Mouse (Mus musculus): Measurements from ENCODE around the gene Snapc1. TPM values are rescaled to one million over a fixed set of nuclear protein-coding genes. Genes with fewer than 3 reads are reported as not detected.

Gene Snapc1
- polyA plus RNA-seq, 1 experiment, result 167 TPM

DNA sequence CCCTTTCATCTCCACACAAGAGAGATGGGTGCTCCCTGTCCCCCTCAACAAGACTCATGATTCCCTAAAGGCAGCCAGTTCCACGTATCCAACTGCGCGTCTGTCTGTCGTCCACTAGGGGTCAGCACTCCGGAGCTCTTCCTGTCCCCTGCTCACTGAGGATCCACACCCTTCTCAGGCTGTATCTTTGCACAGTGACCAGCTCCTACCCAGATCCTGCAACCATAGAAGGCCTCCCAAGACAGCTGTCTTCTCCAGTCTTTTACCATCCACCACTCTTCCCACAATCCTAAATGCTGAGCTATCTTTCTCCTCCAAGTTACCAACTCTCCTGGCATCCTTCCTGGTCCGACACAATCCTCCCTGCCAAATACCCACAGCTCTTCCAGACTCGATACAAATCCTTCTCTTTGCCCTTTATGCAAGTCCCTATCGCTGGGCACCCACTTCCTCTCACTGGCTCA lies 45.2 kb downstream of the Snapc1 start:
- H3K4me1 ChIP-seq (ENCODE audit: control insufficient read depth, insufficient read depth, low read length), result no peaks in the 10 kb centered on the region
- H3K4me3 ChIP-seq (ENCODE audit: insufficient read depth, low read depth, low read length), result no peak overlapping the region
- no peak overlapping the region for H3K27ac ChIP-seq (ENCODE audit: insufficient read depth, low read depth, low read length)
- TF ChIP-seq POLR2A (IDR thresholded peaks at IDR 0.05; ENCODE audit: insufficient read depth, low read depth, low read length), result no peak
- peak; percentile 66 for TF ChIP-seq CTCF (IDR thresholded peaks at IDR 0.05; ENCODE audit: insufficient read depth, low read depth, low read length)
- WGBS, result 17% methylated on average over 8 of the region's 8 CpGs

DNA sequence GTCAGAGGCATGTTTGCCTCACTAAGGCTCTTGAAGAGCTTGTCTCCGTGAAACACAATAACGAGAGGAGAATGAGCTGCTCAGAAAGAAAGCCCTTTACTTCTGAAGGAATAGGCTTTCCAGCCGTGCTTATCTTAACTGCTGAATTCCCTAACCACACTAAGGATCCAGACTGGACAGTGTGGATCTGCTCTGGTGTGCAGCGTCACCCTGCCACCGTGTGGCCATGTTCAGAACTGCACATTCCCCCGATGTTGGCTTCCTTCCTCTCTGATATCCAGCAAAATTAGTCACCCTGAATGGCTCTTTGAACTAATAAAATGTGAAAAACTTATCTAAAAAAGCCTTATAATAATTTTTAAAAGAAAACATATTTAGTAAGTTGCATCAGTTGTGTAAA lies 49.5 kb downstream of the Snapc1 start:
- Histone ChIP-seq H3K27ac (ENCODE audit: insufficient read depth, low read depth, low read length) (no peak overlapping the region), H3K4me1 (ENCODE audit: control insufficient read depth, insufficient read depth, low read length) (no peaks in the 10 kb centered on the region), H3K4me3 (ENCODE audit: insufficient read depth, low read depth, low read length) (no peak overlapping the region)
- 0% methylated on average over 6 of the region's 6 CpGs for WGBS
- TF ChIP-seq CTCF (IDR thresholded peaks at IDR 0.05; ENCODE audit: insufficient read depth, low read depth, low read length), result peak; percentile 80; the same call in 1 of the 2 replicates
- no peak for TF ChIP-seq POLR2A (IDR thresholded peaks at IDR 0.05; ENCODE audit: insufficient read depth, low read depth, low read length)

GRCm38 (mm10) chr12:74014739-74015270 lies 50.5 kb downstream of the Snapc1 start:
- no peak overlapping the region for H3K27ac ChIP-seq (ENCODE audit: insufficient read depth, low read depth, low read length)
- TF ChIP-seq CTCF (IDR thresholded peaks at IDR 0.05; ENCODE audit: insufficient read depth, low read depth, low read length) (no peak), POLR2A (IDR thresholded peaks at IDR 0.05; ENCODE audit: insufficient read depth, low read depth, low read length) (no peak)
- WGBS, result 71% methylated on average over 7 of the region's 7 CpGs

DNA sequence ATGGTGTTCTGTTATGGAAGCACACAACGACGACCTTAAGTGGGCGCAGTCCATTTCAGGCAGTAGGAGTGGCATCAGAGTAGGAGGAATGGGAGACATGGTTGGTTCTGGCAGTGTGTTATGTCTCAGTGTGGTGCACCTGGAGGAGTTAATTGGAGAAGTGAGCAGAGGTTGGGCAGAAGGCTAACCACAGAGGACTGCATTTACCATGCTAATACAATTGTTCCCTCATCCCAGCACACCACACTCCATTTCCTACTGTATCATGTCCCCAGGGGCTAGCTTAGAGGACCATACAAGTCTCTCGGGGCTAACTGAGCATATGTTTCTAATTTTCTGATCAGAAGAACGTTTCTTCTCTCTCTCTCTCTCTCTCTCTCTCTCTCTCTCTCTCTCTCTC lies 51.2 kb downstream of the Snapc1 start:
- no peak for TF ChIP-seq CTCF (IDR thresholded peaks at IDR 0.05; ENCODE audit: insufficient read depth, low read depth, low read length)
- TF ChIP-seq POLR2A (IDR thresholded peaks at IDR 0.05; ENCODE audit: insufficient read depth, low read depth, low read length), result no peak
- Histone ChIP-seq H3K27ac (ENCODE audit: insufficient read depth, low read depth, low read length) (no peak overlapping the region), H3K4me1 (ENCODE audit: control insufficient read depth, insufficient read depth, low read length) (no peaks in the 10 kb centered on the region), H3K4me3 (ENCODE audit: insufficient read depth, low read depth, low read length) (no peak overlapping the region)
- WGBS, result 82% methylated on average over 5 of the region's 5 CpGs

More at GRCm38 (mm10) chr12:74014739-74015270, 50.5 kb downstream of the Snapc1 start:
- Histone ChIP-seq H3K4me3 (ENCODE audit: insufficient read depth, low read depth, low read length) (no peak overlapping the region), H3K4me1 (ENCODE audit: control insufficient read depth, insufficient read depth, low read length) (no peaks in the 10 kb centered on the region)

DNA sequence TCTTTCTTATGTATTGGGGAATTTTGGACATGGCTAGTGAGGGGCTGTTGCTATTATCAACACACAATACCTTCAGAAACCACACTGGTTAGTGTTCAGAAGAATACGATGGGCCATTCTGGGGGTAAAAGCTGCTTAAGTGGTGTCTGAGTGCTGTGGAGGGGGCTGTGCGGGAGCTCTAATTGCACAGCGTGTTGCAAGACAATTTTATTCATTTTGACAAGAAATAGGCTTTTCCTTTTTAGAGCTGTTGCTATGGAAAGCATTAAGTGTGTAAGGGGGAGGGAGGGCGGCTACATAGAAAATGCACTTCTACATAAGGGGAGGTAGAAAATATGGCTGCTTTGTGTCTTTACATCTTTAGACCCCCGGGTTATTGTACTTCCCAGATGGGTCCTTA lies 59.0 kb downstream of the Snapc1 start:
- H3K4me3 ChIP-seq (ENCODE audit: insufficient read depth, low read depth, low read length), result no peak overlapping the region
- no peak overlapping the region for H3K27ac ChIP-seq (ENCODE audit: insufficient read depth, low read depth, low read length)
- TF ChIP-seq POLR2A (IDR thresholded peaks at IDR 0.05; ENCODE audit: insufficient read depth, low read depth, low read length) (no peak), CTCF (IDR thresholded peaks at IDR 0.05; ENCODE audit: insufficient read depth, low read depth, low read length) (no peak)
- WGBS, result 51% methylated on average over 5 of the region's 5 CpGs
- H3K4me1 ChIP-seq (ENCODE audit: control insufficient read depth, insufficient read depth, low read length), result no peaks in the 10 kb centered on the region

DNA sequence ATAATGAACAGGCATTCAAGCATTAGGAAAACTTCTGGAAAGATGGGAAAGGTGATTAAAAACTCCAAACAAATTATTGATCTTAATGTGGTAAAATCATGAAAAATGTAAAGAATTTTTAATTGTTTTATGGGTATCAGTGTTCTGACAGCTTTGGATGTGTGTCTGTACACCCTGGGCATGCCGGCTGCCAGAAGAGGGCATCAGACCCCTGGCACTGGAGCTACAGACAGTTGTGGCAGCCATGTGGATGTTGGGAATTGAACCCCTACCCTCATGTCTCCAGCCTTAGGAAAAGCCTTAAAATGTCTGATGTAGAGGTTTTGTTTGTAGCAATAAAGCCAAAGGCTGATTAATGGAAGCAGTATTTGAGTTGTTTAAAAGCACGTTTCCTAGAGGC lies 60.6 kb downstream of the Snapc1 start:
- whole genome bisulfite sequencing, result 96% methylated on average over 2 of the region's 2 CpGs
- Histone ChIP-seq H3K4me3 (ENCODE audit: insufficient read depth, low read depth, low read length) (no peak overlapping the region), H3K4me1 (ENCODE audit: control insufficient read depth, insufficient read depth, low read length) (no peaks in the 10 kb centered on the region), H3K27ac (ENCODE audit: insufficient read depth, low read depth, low read length) (no peak overlapping the region)
- TF ChIP-seq CTCF (IDR thresholded peaks at IDR 0.05; ENCODE audit: insufficient read depth, low read depth, low read length), result no peak
- no peak for TF ChIP-seq POLR2A (IDR thresholded peaks at IDR 0.05; ENCODE audit: insufficient read depth, low read depth, low read length)

Other genes starting within 250 kb of the Snapc1 start
- 139 TPM in 1 of 2 replicates, not detected in the other for gene Hif1a, start 63.1 kb upstream of the Snapc1 start, polyA plus RNA-seq (2012; ENCODE audit: insufficient read depth, insufficient read length, low replicate concordance, missing spikeins)
- gene Gm49321, start 26.8 kb upstream of the Snapc1 start, polyA plus RNA-seq (2012; ENCODE audit: insufficient read depth, insufficient read length, low replicate concordance, missing spikeins), result not detected in 2 replicates
- not detected in 2 replicates for gene Syt16, start 33.2 kb downstream of the Snapc1 start, polyA plus RNA-seq (2012; ENCODE audit: insufficient read depth, insufficient read length, low replicate concordance, missing spikeins)